Mouse (Mus musculus): ENCODE measurements around the gene 1110008P14Rik. TPM values are rescaled to one million over a fixed set of nuclear protein-coding genes. Genes with fewer than 3 reads are reported as not detected.

Gene 1110008P14Rik
- polyA plus RNA-seq, 1 experiment from 2014 or later = 71.6 TPM

- Histone ChIP-seq H3K9me3 (replicated peaks) (no peaks in the 10 kb centered on the region), H3K36me3 (peaks cover 4% of the 10 kb centered on the region; the same call in 1 of the 2 replicates), H3K27me3 (no peaks in the 10 kb centered on the region), H3K9ac (0 out of 2 replicates have a peak overlapping the region, but pooled peaks have one; percentile 80), H3K4me2 (replicated peaks) (peak overlapping the region; percentile 84), H3K4me1 (peaks cover 47% of the 10 kb centered on the region), H3K27ac (replicated peaks) (peak overlapping the region; percentile 90), H3K4me3 (replicated peaks) (peak overlapping the region; percentile 80)
- 45% methylated on average over 9 of the region's 9 CpGs for WGBS
- no peak for ATAC-seq (ENCODE audit: insufficient number of reproducible peaks, low FRiP score, low TSS enrichment, low read depth)
Measured at GRCm38 (mm10) chr2:32351471-32351961, 30.2 kb downstream of the 1110008P14Rik start.

DNA sequence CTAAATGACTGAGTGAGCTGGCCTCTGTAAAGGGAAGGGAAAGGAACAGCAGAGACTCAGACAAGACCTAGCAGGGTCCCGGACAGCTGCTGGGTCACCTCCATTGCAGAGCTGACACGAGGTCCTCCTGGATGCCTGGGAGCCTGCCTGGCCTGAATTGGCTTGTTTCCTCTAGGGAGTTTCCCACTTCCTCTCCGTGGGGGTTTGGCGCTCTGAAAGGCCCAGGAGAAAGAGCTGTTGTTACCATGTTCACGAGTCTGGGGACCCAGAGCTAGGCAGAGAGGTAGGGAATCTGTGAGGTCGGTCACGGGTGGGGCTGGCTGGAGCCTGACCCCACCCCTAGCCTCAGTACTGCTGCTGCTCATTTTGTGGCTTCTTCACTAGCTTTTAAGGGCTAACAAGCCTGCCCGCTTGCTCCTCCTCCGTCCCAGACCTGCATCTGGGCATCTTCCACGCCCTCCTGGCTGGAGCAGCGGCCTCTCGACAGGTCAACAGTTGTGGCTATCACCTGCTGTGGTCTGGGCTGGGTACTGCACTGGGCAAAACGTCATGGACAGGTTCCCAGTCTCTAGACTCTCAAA, 31.2 kb downstream of the 1110008P14Rik start:
- H3K4me3 ChIP-seq (replicated peaks) = no peak overlapping the region
- ATAC-seq (ENCODE audit: insufficient number of reproducible peaks, low FRiP score, low TSS enrichment, low read depth) = no peak
- peaks cover 47% of the 10 kb centered on the region for H3K4me1 ChIP-seq
- no peaks in the 10 kb centered on the region for H3K9me3 ChIP-seq (replicated peaks)
- H3K27me3 ChIP-seq = no peaks in the 10 kb centered on the region
- no peak overlapping the region for H3K9ac ChIP-seq
- H3K4me2 ChIP-seq (replicated peaks) = peak overlapping the region; percentile 84
- peaks cover 4% of the 10 kb centered on the region; the same call in 1 of the 2 replicates for H3K36me3 ChIP-seq
- H3K27ac ChIP-seq (replicated peaks) = 0 out of 2 replicates have a peak overlapping the region, but pooled peaks have one; percentile 8
- 47% methylated on average over 13 of the region's 13 CpGs for WGBS

GRCm38 (mm10) chr2:32349625-32350255, 32.0 kb downstream of the 1110008P14Rik start:
- Histone ChIP-seq H3K4me2 (replicated peaks) (no peak overlapping the region), H3K4me1 (peaks cover 50% of the 10 kb centered on the region), H3K36me3 (peaks cover 4% of the 10 kb centered on the region; the same call in 1 of the 2 replicates), H3K27ac (replicated peaks) (no peak overlapping the region), H3K9ac (no peak overlapping the region), H3K27me3 (no peaks in the 10 kb centered on the region), H3K4me3 (replicated peaks) (no peak overlapping the region), H3K9me3 (replicated peaks) (no peaks in the 10 kb centered on the region)
- 43% methylated on average over 8 of the region's 8 CpGs for WGBS
- no peak for ATAC-seq (ENCODE audit: insufficient number of reproducible peaks, low FRiP score, low TSS enrichment, low read depth)

- H3K36me3 ChIP-seq = peaks cover 11% of the 10 kb centered on the region
- no peak overlapping the region for H3K4me2 ChIP-seq (replicated peaks)
- peaks cover 58% of the 10 kb centered on the region for H3K4me1 ChIP-seq
- no peak overlapping the region for H3K4me3 ChIP-seq (replicated peaks)
- ATAC-seq (ENCODE audit: insufficient number of reproducible peaks, low FRiP score, low TSS enrichment, low read depth) = no peak
- H3K27ac ChIP-seq (replicated peaks) = no peak overlapping the region
- no peaks in the 10 kb centered on the region for H3K27me3 ChIP-seq
- WGBS = 82% methylated on average over 11 of the region's 11 CpGs
- no peak overlapping the region for H3K9ac ChIP-seq
- H3K9me3 ChIP-seq (replicated peaks) = no peaks in the 10 kb centered on the region
Measured at GRCm38 (mm10) chr2:32348311-32348710, 33.4 kb downstream of the 1110008P14Rik start.

DNA sequence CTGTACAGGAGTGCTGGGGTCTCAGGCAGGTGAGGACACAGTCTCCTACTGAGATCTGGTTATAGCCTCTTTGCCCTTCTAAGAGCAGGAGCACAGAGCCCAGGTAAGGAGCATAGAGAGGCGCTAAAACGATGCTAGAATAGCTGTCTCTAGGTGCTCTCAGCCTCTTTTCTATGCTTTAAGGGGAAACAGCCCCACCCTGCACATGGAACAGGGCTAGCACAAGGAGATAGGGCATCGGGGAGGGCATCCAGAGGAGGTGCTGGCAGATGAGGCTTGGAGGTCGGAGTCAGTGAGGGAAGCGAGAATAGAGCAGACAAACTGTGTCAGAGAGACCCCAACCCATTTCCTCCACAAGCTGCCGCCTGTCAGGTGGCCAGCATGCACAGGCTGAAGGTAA, 34.7 kb downstream of the 1110008P14Rik start:
- Histone ChIP-seq H3K4me1 (peaks cover 61% of the 10 kb centered on the region), H3K36me3 (peaks cover 11% of the 10 kb centered on the region), H3K9me3 (replicated peaks) (no peaks in the 10 kb centered on the region), H3K27ac (replicated peaks) (no peak overlapping the region), H3K27me3 (no peaks in the 10 kb centered on the region), H3K4me3 (replicated peaks) (no peak overlapping the region), H3K4me2 (replicated peaks) (no peak overlapping the region), H3K9ac (no peak overlapping the region)
- WGBS = 79% methylated on average over 6 of the region's 6 CpGs
- no peak for ATAC-seq (ENCODE audit: insufficient number of reproducible peaks, low FRiP score, low TSS enrichment, low read depth)

DNA sequence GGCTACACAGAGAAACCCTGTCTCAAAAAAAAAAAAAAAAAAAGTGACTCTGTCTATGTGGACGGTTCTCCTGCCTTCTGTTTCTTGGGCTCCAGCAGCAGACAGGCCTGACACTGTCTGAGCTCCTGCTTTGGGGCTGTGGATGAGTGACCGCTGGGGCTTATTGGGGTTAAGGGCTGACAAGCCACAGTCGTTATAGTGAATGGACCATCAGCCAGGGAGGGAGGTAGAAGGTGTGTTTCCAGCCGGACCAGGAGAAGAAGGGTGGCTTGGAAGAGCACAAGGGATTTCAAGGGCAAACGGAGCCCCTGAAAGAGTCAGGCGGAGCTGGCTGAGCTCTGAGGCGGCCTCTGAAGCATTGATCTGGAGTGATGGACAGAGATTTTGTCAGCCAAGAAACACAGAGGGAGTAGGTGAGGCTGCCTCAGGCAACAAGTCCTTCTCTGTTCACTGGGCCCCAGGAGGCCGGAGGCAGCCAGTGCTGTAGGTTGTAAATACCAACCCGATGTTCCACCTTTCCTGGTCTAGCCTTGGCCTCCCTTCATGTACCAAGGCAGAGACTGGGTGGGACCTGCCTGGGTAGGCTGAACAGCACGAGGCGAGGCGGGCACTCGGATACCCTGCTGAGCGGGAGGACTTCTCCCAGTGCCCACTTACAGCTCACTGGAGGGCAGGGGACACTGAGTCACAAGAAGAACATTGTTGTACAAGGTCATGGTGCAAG, 37.0 kb downstream of the 1110008P14Rik start:
- ATAC-seq (ENCODE audit: insufficient number of reproducible peaks, low FRiP score, low TSS enrichment, low read depth) = no peak
- 67% methylated on average over 14 of the region's 14 CpGs for WGBS
- H3K4me3 ChIP-seq (replicated peaks) = no peak overlapping the region
- H3K27ac ChIP-seq (replicated peaks) = no peak overlapping the region
- H3K9ac ChIP-seq = no peak overlapping the region
- no peaks in the 10 kb centered on the region for H3K9me3 ChIP-seq (replicated peaks)
- H3K4me1 ChIP-seq = peaks cover 44% of the 10 kb centered on the region
- H3K36me3 ChIP-seq = peaks cover 13% of the 10 kb centered on the region
- no peak overlapping the region for H3K4me2 ChIP-seq (replicated peaks)
- no peaks in the 10 kb centered on the region for H3K27me3 ChIP-seq

- H3K9me3 ChIP-seq (replicated peaks) = no peaks in the 10 kb centered on the region
- H3K4me2 ChIP-seq (replicated peaks) = no peak overlapping the region
- H3K4me3 ChIP-seq (replicated peaks) = no peak overlapping the region
- no peak for ATAC-seq (ENCODE audit: insufficient number of reproducible peaks, low FRiP score, low TSS enrichment, low read depth)
- peaks cover 38% of the 10 kb centered on the region for H3K4me1 ChIP-seq
- no peaks in the 10 kb centered on the region for H3K27me3 ChIP-seq
- H3K9ac ChIP-seq = no peak overlapping the region
- 0 out of 2 replicates have a peak overlapping the region, but pooled peaks have one; percentile 39 for H3K27ac ChIP-seq (replicated peaks)
- WGBS = 79% methylated on average over 10 of the region's 10 CpGs
- peaks cover 20% of the 10 kb centered on the region for H3K36me3 ChIP-seq
Measured at GRCm38 (mm10) chr2:32344056-32344455, 37.7 kb downstream of the 1110008P14Rik start.

DNA sequence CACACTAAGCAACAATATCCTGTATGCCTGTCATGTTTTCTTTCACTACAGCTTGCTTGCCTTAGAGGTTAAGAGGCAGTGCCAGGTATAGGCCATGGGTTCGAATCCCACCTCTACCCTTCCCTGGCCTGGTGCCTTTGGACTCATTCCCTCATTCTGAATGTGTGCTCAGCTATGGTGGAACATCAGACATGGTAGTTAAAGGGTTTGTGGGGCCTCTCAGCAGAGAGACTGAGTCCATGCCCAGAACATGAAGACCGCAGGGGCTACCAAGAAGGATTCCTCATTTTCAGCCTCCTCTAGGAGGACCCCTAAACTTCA, 38.4 kb downstream of the 1110008P14Rik start:
- Histone ChIP-seq H3K4me1 (peaks cover 33% of the 10 kb centered on the region), H3K36me3 (peaks cover 20% of the 10 kb centered on the region), H3K9ac (no peak overlapping the region), H3K9me3 (replicated peaks) (no peaks in the 10 kb centered on the region), H3K4me3 (replicated peaks) (no peak overlapping the region), H3K4me2 (replicated peaks) (no peak overlapping the region), H3K27ac (replicated peaks) (peak overlapping the region; percentile 77), H3K27me3 (no peaks in the 10 kb centered on the region)
- no peak for ATAC-seq (ENCODE audit: insufficient number of reproducible peaks, low FRiP score, low TSS enrichment, low read depth)
- WGBS = 95% methylated on average over 2 of the region's 2 CpGs

DNA sequence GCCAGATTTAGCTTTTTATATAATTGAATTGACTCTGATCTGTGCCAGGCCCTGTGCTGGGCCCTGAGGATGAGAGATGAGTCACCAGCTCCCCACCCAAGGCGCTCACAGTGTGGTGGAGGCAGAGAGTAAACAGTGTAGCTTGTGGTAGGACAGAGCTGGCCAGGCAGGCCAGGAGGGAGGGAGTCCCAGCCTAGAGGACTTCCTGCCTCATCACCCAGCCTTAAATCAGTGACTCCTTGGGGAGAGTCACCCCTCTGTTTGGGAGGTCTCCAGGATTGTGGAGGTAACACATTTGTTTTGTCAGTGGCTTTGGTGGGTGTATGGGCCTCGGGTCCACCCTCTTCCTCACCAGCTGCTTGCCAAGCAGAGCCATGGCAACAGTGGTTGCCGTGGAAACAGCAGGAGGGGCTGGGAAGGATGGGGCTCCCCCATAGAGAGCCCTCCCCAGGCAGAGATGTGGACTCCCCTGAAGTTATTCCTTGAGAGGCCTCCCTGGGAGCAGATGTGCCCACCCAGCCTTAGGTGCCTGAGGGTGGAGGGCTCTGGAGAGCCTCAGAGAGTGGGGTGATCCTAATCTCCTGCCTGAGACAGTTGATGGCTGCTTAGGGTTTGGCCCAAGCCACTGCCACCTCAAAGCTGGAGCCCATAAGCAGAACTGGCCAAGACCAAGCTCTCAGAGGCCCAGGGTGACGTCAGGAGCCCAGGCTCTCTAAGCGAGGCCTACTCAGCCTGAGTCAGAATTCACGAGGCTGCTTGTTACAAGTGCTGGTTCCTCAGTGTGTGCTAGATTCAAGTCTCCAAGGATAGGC, 39.0 kb downstream of the 1110008P14Rik start:
- peak; percentile 85 for ATAC-seq (ENCODE audit: insufficient number of reproducible peaks, low FRiP score, low TSS enrichment, low read depth)
- Histone ChIP-seq H3K36me3 (peaks cover 26% of the 10 kb centered on the region), H3K27ac (replicated peaks) (peak overlapping the region; percentile 77), H3K9me3 (replicated peaks) (no peaks in the 10 kb centered on the region), H3K27me3 (no peaks in the 10 kb centered on the region), H3K4me3 (replicated peaks) (no peak overlapping the region), H3K4me2 (replicated peaks) (no peak overlapping the region), H3K4me1 (peaks cover 33% of the 10 kb centered on the region), H3K9ac (no peak overlapping the region)
- 54% methylated on average over 6 of the region's 6 CpGs for WGBS

- 86% methylated on average over 4 of the region's 4 CpGs for WGBS
- Histone ChIP-seq H3K9ac (no peak overlapping the region), H3K36me3 (peaks cover 33% of the 10 kb centered on the region), H3K4me3 (replicated peaks) (no peak overlapping the region), H3K4me2 (replicated peaks) (no peak overlapping the region), H3K9me3 (replicated peaks) (no peaks in the 10 kb centered on the region), H3K27me3 (no peaks in the 10 kb centered on the region), H3K4me1 (peaks cover 33% of the 10 kb centered on the region), H3K27ac (replicated peaks) (peak overlapping the region; percentile 77)
- no peak for ATAC-seq (ENCODE audit: insufficient number of reproducible peaks, low FRiP score, low TSS enrichment, low read depth)
Measured at GRCm38 (mm10) chr2:32342039-32342438, 39.7 kb downstream of the 1110008P14Rik start.

DNA sequence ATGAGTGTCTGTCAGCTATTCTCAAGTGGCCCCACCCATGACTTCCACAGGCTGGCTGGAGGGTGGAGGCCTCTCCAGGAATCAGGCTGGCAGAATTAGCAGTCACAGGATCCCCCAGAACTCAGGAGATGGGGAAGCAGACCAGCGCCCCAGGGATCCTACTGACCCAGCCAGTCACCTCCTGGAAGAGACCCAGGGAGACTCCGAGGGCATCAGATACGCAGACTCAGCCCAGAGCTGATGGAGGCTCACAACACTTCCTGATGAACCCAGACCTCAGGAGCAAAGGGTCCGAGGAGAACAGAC, 40.2 kb downstream of the 1110008P14Rik start:
- 87% methylated on average over 4 of the region's 4 CpGs for WGBS
- Histone ChIP-seq H3K9me3 (replicated peaks) (no peaks in the 10 kb centered on the region), H3K4me2 (replicated peaks) (no peak overlapping the region), H3K27ac (replicated peaks) (peak overlapping the region; percentile 55; the same call in 1 of the 2 replicates), H3K4me1 (peaks cover 33% of the 10 kb centered on the region), H3K9ac (no peak overlapping the region), H3K4me3 (replicated peaks) (no peak overlapping the region), H3K27me3 (no peaks in the 10 kb centered on the region), H3K36me3 (peaks cover 38% of the 10 kb centered on the region)
- no peak for ATAC-seq (ENCODE audit: insufficient number of reproducible peaks, low FRiP score, low TSS enrichment, low read depth)
